Mouse (Mus musculus): ENCODE measurements around the gene Zfand2a.

DNA sequence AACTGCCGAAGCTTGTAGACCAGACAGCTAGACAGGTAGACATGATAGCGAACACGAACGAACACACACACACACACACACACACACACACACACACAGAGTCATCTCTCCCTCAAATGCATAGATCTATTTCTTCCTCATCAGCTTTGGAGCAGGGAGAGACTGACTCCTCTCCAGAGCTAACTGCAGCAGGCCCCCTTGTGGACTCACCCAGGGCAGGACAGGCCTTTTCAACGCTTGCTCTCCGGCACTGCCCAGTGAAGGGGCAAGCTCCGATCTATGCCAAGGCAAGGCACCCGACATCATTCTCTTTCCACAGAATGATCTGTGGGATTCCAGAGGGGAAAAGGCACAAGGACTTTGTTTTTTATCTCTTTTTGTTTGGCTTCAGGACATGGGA lies 39.1 kb downstream of the Zfand2a start:
- TF ChIP-seq MAFK (IDR thresholded peaks at IDR 0.05; ENCODE audit: insufficient read depth, low read depth, low read length): no peak
- no peak for TF ChIP-seq HCFC1 (IDR thresholded peaks at IDR 0.05; ENCODE audit: borderline replicate concordance, insufficient read depth, low read length)
- no peak for TF ChIP-seq ZC3H11A (IDR thresholded peaks at IDR 0.05; ENCODE audit: borderline replicate concordance, low read depth, low read length)
- no peak for TF ChIP-seq CHD2 (IDR thresholded peaks at IDR 0.05; ENCODE audit: low read depth, low read length)
- TF ChIP-seq ZNF384 (IDR thresholded peaks at IDR 0.05; ENCODE audit: low read depth, low read length): no peak
